Mouse (Mus musculus): ENCODE measurements at regions not wholly inside any gene's neighbourhood (a gene's known extent, or its start where the extent isn't known, plus 50 kb on each side); places are given as distances from the start of the nearest gene placed in this dataset.

- TF ChIP-seq CTCF (IDR thresholded peaks at IDR 0.05; ENCODE audit: low read depth) (no peak), EP300 (IDR thresholded peaks at IDR 0.05; ENCODE audit: low read depth) (no peak)
These were observed 168.8 kb upstream of the Mvb12b start for GRCm38 (mm10) chr2:34056552-34056951.

Measured in heart, postnatal 0 days (tissue).